Mouse (Mus musculus) forebrain, postnatal 0 days (tissue): Measurements from ENCODE around the gene Bnip1. TPM values are rescaled to one million over a fixed set of nuclear protein-coding genes. Genes with fewer than 3 reads are reported as not detected.

Experiments
- ATAC-seq: fragments of 200-750 bp; cut with Nextera tagmentation; 2 replicates; pipeline ENCODE4 v1.8.0; 2017; ENCODE audit warnings: mild to moderate bottlenecking, moderate library complexity
- DNase-seq: peaks from one replicate; pipeline ENCODE4 v3.0.0-alpha.2; 2015
- H3K27ac ChIP-seq: fragments of 300-500 bp; sonication (generic); 2 replicates; pipeline ENCODE4 v1.5.1; 2014; ENCODE audit warnings: low read depth, mild to moderate bottlenecking, antibody characterized with exemption, low read length, moderate library complexity, mixed read lengths
- H3K27me3 ChIP-seq: fragments of 300-500 bp; sonication (generic); 2 replicates; pipeline ENCODE4 v1.6.1; 2014; ENCODE audit warnings: mild to moderate bottlenecking, low read length, mixed read lengths; ENCODE audit not compliant: insufficient read depth
- H3K36me3 ChIP-seq: fragments of 300-500 bp; sonication (generic); 2 replicates; pipeline ENCODE4 v1.6.1; 2014; ENCODE audit warnings: mild to moderate bottlenecking, moderate library complexity; ENCODE audit not compliant: insufficient read depth
- H3K4me1 ChIP-seq: fragments of 300-500 bp; sonication (generic); 2 replicates; pipeline ENCODE4 v1.6.1; 2014; ENCODE audit warnings: antibody characterized with exemption; ENCODE audit not compliant: insufficient read depth
- H3K4me2 ChIP-seq: fragments of 300-500 bp; sonication (generic); 2 replicates; pipeline ENCODE4 v1.6.1; 2014; ENCODE audit warnings: low read depth, mild to moderate bottlenecking, moderate library complexity
- H3K4me3 ChIP-seq: fragments of 300-500 bp; sonication (generic); 2 replicates; pipeline ENCODE4 v1.5.1; 2014; ENCODE audit warnings: low read depth, low read length, mixed read lengths
- H3K9ac ChIP-seq: fragments of 300-500 bp; sonication (generic); 2 replicates; pipeline ENCODE4 v1.6.1; 2014; ENCODE audit warnings: mild to moderate bottlenecking
- H3K9me3 ChIP-seq: fragments of 300-500 bp; sonication (generic); 2 replicates; pipeline ENCODE4 v1.6.1; 2016; ENCODE audit warnings: low read length
- CTCF ChIP-seq: sonication (generic); IDR thresholded peaks from 2 replicates; pipeline ENCODE4 v1.5.1; 2016; ENCODE audit warnings: antibody characterized with exemption, control low read depth, low read depth
- WGBS: fragments of 180-500 bp; shearing (Covaris S2); extraction: QIAGEN DNeasy Blood & Tissue Kit; methylation state at CpG from one replicate; pipeline ENCODE4 v1.1.7; 2014; 5-methylcytosine and 5-hydroxymethylcytosine counted together
- polyA plus RNA-seq: library from polyadenylated mRNA; unstranded; fragments of >200 nt; fragmentation: Nextera tagmentation; extraction: Ambion mirVana; gene quantifications from 2 replicates; pipeline ENCODE4 v1.2.1, GENCODE M21; 2015
- total RNA-seq: library from RNA; depleted of rRNA; stranded (reverse); fragments of >200 nt; gene quantifications from 2 replicates; pipeline ENCODE4 v1.2.3, GENCODE M21; 2014

Bnip1 gene
- total and polyA plus RNA-seq, 2 experiments from 2014 or later: 52.0 to 60.0 TPM

- ATAC-seq: no peak
- Histone ChIP-seq H3K27ac (no peak overlapping the region), H3K9ac (no peak overlapping the region), H3K4me1 (no peaks in the 10 kb centered on the region), H3K4me2 (no peak overlapping the region), H3K36me3 (no peaks in the 10 kb centered on the region), H3K27me3 (no peaks in the 10 kb centered on the region), H3K4me3 (no peak overlapping the region), H3K9me3 (no peaks in the 10 kb centered on the region)
- DNase-seq: no peak
- WGBS: 84% methylated on average over 6 of the region's 6 CpGs
- TF ChIP-seq CTCF: no peak
These were observed 35.9 kb downstream of the Bnip1 start for GRCm38 (mm10) chr17:26816810-26817209.

DNA sequence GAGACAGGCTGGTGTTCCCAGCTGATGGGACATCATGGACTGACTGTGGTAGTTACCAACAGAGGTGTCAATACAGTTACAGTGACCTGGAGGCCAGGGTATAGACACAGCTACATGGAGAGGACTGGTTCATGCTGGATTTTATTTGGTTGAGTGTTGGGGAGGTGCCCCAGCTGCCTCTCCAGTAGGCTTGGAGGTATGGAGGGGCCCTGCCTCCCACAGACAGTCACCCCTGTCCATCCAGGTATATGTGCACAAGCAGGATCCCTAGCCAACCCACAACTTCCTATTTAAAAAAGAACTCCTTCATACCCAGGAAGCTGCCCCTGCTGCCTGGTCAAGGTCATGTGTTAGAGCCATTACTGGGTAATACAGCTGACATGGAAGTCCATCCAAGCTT is 36.9 kb downstream of the Bnip1 start:
- ATAC-seq: no peak
- no peak overlapping the region for H3K9ac ChIP-seq
- TF ChIP-seq CTCF: no peak

GRCm38 (mm10) chr17:26826131-26826530 is 45.3 kb downstream of the Bnip1 start:
- DNase-seq (no peak), ATAC-seq (no peak)
- no peak overlapping the region for H3K4me2 ChIP-seq
- no peaks in the 10 kb centered on the region for H3K9me3 ChIP-seq
- H3K9ac ChIP-seq: no peak overlapping the region
- no peaks in the 10 kb centered on the region for H3K27me3 ChIP-seq
- WGBS: 81% methylated on average over 15 of the region's 17 CpGs
- TF ChIP-seq CTCF: no peak
- H3K27ac ChIP-seq: no peak overlapping the region
- no peaks in the 10 kb centered on the region for H3K36me3 ChIP-seq
- H3K4me3 ChIP-seq: no peak overlapping the region
- no peaks in the 10 kb centered on the region for H3K4me1 ChIP-seq

More for the DNA sequence above, 36.9 kb downstream of the Bnip1 start:
- H3K27me3 ChIP-seq: no peaks in the 10 kb centered on the region
- H3K36me3 ChIP-seq: no peaks in the 10 kb centered on the region
- H3K9me3 ChIP-seq: no peaks in the 10 kb centered on the region
- no peaks in the 10 kb centered on the region for H3K4me1 ChIP-seq
- H3K4me3 ChIP-seq: no peak overlapping the region
- H3K4me2 ChIP-seq: no peak overlapping the region
- no peak overlapping the region for H3K27ac ChIP-seq
- DNase-seq: no peak

GRCm38 (mm10) chr17:26833806-26834205 is 52.9 kb downstream of the Bnip1 start:
- no peak for DNase-seq
- Histone ChIP-seq H3K9me3 (no peaks in the 10 kb centered on the region), H3K4me2 (no peak overlapping the region), H3K4me3 (no peak overlapping the region), H3K36me3 (no peaks in the 10 kb centered on the region), H3K27me3 (peaks cover 51% of the 10 kb centered on the region), H3K4me1 (no peaks in the 10 kb centered on the region), H3K9ac (no peak overlapping the region), H3K27ac (no peak overlapping the region)
- no peak for TF ChIP-seq CTCF
- WGBS: 77% methylated on average over 2 of the region's 2 CpGs
- ATAC-seq: no peak

DNA sequence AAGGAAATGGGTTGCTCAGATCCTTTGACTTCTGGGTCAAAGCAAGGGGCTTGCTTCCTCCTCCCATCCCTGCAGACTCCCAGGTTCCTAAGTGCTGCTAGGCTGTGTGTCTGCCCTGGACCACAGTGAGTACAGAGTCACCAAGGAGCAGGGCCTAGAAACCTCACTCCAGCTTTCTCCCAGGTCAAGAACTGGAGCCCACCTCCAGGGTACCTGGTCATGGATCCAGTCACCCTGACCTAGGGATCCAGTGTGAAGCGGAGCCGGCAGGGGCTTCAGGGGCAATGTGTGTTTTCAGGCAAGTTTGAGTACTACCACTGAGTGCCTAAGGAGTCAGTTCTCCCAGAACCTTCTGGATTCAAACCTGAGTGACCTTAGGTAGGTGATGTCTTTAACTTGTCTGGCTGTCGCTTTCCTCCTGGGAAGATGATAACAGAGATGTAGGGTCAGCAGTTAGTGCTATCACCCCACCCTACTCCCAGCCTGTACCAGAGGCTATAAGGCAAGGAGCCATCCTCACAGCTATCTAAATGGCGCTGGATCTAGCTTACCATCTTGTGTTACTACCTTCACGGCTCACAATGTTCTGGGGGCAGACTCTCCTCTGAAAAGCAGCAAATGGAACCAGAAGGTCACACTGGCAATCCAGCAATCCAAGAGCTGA is 53.6 kb downstream of the Bnip1 start:
- Histone ChIP-seq H3K36me3 (no peaks in the 10 kb centered on the region), H3K27ac (no peak overlapping the region), H3K4me3 (no peak overlapping the region), H3K9me3 (no peaks in the 10 kb centered on the region), H3K4me1 (no peaks in the 10 kb centered on the region), H3K27me3 (peaks cover 57% of the 10 kb centered on the region), H3K4me2 (no peak overlapping the region), H3K9ac (no peak overlapping the region)
- TF ChIP-seq CTCF: no peak
- DNase-seq (no peak), ATAC-seq (no peak)
- 71% methylated on average over 5 of the region's 5 CpGs for WGBS

DNA sequence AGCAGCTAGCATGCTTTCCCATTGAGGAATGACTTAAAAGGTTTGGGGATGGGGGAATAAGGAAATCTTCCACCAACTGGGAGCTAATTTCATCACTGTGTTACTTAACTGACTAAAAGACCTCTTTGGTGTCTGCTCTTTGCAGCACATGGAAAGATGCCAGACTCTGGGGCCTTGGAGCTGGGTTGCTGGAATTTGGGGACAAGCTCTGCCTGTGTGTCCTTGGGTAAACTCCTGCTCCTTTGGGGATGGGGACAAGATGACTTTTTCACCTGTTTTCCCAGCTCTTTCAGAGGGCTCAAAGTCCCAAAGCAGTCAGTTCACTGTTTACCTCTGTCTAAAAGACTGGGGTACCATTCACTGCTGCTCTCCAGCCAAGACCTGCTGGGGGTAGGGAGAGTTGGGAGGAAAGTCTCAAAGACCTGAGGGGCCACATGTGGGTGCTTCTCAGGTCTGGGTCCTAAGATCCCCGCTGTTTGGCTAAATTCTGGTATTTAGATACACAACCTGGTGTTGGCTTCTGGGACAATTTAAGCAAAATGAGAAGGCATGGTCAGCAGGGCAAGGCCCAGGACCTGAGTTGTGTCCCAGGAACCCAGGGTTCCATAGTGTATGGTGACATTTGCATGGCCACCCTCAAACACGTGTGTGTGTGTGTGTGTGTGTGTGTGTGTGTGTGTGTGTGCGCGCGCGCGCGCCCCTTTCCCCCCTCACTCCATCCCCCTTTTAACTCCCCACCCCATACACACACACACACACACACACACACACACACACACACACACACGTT is 54.3 kb downstream of the Bnip1 start:
- Histone ChIP-seq H3K36me3 (no peaks in the 10 kb centered on the region), H3K27me3 (peaks cover 64% of the 10 kb centered on the region), H3K9me3 (no peaks in the 10 kb centered on the region), H3K9ac (no peak overlapping the region), H3K4me1 (no peaks in the 10 kb centered on the region), H3K4me2 (no peak overlapping the region), H3K4me3 (no peak overlapping the region), H3K27ac (no peak overlapping the region)
- no peak for ATAC-seq
- 39% methylated on average over 9 of the region's 9 CpGs for WGBS
- TF ChIP-seq CTCF: no peak
- DNase-seq: no peak

DNA sequence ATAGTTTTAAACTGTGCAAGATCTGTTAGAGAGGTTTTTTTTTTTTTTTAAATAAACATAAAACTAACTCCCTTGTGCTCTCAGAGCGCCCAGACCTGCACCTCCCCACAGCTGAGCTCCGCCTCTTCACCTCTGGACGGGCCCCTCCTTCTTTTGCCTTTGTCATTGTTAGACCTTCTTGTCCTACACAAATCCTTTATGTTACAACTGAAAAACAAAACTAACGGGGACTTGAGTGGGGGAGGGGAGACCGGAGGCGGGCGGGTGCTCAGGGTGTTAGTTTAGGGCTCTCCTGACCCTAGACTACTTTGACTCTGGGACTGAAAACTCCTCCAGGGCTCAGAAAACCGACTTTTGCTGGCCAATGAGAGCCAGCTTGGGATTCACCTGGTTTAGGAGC is 55.1 kb downstream of the Bnip1 start:
- Histone ChIP-seq H3K9me3 (no peaks in the 10 kb centered on the region), H3K27me3 (peaks cover 72% of the 10 kb centered on the region), H3K27ac (no peak overlapping the region), H3K36me3 (no peaks in the 10 kb centered on the region), H3K4me3 (no peak overlapping the region), H3K4me2 (no peak overlapping the region), H3K9ac (no peak overlapping the region), H3K4me1 (no peaks in the 10 kb centered on the region)
- no peak for ATAC-seq
- TF ChIP-seq CTCF: no peak
- no peak for DNase-seq
- WGBS: 3% methylated on average over 8 of the region's 8 CpGs
